Mouse (Mus musculus) adipocyte (in vitro differentiated cells): Measurements from ENCODE around the gene Fam227a.

Experiments used
- DNase-seq: peaks from one replicate; pipeline ENCODE4 v3.0.0-alpha.2; 2016; ENCODE audit warnings: low spot score

The Fam227a gene

DNA sequence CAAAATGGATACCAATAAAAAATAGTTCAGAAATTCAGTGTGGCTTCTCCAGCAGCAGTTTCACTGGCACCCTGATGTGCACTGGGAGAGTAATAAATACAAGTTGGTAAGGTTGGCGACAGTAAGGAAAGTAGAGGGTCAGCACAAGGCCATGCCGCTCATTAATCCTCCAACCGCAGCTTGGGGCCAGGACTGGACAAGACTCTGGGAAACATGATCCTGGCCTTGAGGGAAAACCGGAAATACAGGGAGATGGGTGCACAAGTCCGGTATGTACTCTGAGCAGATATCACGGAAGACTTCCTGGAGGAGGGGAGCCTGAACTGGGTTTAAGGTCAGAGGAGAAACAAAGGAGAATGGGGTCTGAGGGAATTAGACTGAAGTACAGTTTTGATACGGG lies 43.3 kb downstream of the Fam227a start:
- no peak for DNase-seq

DNA sequence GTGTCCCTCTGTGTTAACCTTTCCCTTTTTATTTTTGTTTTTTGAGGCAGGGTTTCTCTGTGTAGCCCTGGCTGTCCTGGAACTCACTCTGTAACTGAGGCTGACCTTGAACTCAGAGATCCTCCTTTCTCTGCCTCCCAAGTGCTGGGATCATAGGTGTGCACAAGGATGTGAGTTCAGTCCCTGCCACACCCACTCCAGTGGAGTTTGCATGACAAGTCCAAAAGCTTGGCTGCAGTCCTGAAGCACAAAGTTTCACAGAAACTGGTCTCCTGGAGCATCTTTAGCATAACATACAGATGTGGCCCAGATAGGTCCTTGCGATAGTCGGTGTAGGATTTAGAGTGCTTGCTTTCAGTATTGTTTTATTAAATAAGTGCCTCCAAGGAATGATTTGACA lies 49.5 kb downstream of the Fam227a start:
- DNase-seq: no peak

DNA sequence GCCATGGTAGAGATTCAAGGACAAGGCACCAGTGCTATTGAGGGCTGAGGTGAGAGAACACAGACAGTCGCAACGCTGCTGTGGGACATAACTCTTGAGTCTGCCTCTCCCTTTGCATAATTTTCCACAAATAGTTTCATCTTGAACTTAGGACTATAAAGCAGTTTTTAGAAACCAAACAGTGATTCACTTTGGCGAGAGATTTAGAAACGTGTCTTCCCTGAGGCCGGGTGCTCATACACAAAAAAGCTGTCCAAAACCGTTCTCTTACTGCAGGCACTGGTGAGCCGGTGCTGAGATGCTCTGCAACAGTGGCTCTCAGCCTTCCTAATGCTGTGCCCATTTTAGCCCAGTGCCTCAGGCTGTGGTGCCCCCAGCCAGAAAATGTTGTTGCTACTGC lies 50.5 kb downstream of the Fam227a start:
- DNase-seq: peak; percentile 4

GRCm38 (mm10) chr15:79607757-79608156 lies 51.0 kb downstream of the Fam227a start:
- peak; percentile 44 for DNase-seq

DNA sequence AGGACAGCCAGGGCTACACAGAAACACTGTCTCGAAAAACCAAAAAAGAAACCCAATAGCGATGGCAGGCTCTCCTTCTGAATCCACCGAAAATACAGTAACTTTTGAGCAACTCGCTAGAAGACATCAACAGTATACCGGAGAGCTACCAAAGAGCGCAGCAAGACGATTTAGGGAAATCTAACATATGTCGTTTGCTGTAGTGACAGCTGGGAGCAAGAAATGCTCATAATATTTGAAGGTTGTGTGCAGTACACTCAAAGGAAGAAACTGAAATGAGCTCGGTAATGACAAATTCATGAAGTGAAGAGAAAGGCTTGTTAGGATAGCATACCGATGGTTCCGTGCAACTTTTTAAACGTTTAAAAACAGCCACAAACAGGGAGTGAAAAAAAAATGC lies 52.6 kb downstream of the Fam227a start:
- no peak for DNase-seq

DNA sequence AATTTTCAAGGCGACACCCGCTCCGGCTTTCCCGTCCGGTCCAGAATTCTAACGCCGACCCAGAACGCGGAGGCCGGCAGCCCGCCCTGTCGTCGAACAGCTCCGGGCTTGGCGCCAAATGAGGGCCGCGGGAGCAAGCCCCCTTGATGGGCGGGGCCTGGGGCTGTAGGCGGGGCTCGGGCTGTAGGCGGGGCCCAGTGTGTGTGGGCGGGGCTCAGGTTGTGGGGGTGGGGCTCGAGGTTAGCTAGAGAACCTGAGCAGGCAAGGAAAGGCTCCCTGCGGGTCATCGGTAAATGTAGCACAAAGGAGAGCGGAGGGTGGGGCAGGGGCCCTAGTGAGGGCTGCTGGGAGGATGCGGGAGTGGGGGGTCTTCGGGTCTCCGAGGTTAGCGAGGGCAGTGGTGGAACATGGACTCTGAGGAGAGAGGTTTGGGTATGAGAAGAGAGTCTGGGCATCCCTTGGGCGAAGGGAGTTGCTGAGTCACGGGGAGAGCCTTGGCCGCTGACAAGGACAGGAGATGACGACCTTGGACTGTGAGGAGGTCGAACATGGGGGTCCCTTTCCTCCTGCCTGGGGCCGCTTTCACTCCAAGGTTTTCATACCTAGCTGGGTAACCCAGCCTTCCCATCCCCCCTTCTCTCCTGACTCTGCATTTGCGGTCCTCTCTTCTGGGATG lies 53.6 kb downstream of the Fam227a start, which contains the start of gene Dmc1:
Gene Dmc1 (minus strand): TSS at position 120 of the 676 bp plus-strand sequence.
- no peak for DNase-seq

DNA sequence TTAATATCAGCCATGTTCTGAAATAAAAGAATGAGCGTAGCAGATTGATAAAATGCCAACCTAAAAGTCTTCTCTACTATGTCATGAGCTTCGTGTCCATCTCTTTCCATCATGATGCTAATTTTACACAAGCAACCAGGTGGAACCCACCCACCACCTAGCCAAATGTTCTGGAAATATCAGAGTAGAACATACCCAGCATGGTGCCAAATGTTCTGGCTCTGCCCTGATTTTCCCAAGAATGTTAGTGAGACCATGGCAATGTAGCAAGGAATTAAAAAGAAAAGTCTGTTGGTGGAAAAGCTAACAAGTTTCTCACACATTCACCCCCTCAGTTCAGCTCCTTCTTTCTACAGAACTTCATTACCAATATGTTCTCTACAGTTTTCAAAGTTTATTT lies 58.6 kb downstream of the Fam227a start:
- DNase-seq: no peak

DNA sequence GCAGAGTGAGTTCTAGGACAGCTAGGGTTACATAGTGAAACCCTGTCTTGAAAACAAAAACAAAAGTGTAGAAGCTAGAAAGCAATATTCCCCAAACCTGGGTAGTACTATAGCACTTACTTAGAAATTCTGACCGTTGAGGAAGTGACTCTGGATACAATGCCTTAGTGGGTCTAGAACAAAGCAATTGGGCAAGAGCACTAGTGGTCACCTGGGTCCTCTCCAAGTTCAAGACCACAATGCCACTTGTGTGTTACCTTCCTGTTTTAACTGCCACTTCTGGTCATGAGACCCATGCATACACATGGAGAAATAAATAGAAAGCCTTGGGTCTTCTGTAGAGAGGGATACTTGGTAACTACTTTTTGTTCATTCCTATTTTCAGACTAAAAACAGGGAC lies 60.0 kb downstream of the Fam227a start:
- no peak for DNase-seq

- no peak for DNase-seq
These were observed 77.2 kb downstream of the Fam227a start for GRCm38 (mm10) chr15:79581581-79581980.

- no peak for DNase-seq
These were observed 80.9 kb downstream of the Fam227a start for GRCm38 (mm10) chr15:79577671-79578426.

- no peak for DNase-seq
These were observed 81.8 kb downstream of the Fam227a start for GRCm38 (mm10) chr15:79576947-79577346.

GRCm38 (mm10) chr15:79575543-79576222 lies 83.1 kb downstream of the Fam227a start:
- DNase-seq: no peak

GRCm38 (mm10) chr15:79562417-79562816 lies 96.3 kb downstream of the Fam227a start:
- no peak for DNase-seq

- DNase-seq: no peak
These were observed 99.1 kb downstream of the Fam227a start for GRCm38 (mm10) chr15:79559649-79560048.
